Mouse (Mus musculus) neural tube, embryonic 11.5 days (tissue): ENCODE results near the gene Olfr601. TPM values are rescaled to one million over a fixed set of nuclear protein-coding genes. Genes with fewer than 3 reads are reported as not detected.

Experiments used
- polyA plus RNA-seq: library from polyadenylated mRNA; unstranded; fragments of >200 nt; fragmentation: Nextera tagmentation; extraction: Ambion mirVana; gene quantifications from 2 replicates; pipeline ENCODE4 v1.2.1, GENCODE M21; 2014

The Olfr601 gene
- polyA plus RNA-seq, 1 experiment from 2014 or later, result not detected

Other genes starting within 250 kb of the Olfr601 start
- gene Olfr586, start 237.0 kb downstream of the Olfr601 start, polyA plus RNA-seq, result not detected in 2 replicates
- gene Olfr588-ps1, start 221.8 kb downstream of the Olfr601 start, polyA plus RNA-seq, result not detected in 2 replicates
- not detected in 2 replicates for gene Olfr589, start 206.3 kb downstream of the Olfr601 start, polyA plus RNA-seq
- gene Olfr591, start 184.3 kb downstream of the Olfr601 start, polyA plus RNA-seq, result not detected in 2 replicates
- not detected in 2 replicates for gene Olfr592, start 177.9 kb downstream of the Olfr601 start, polyA plus RNA-seq
- not detected in 2 replicates for gene Olfr593, start 150.8 kb downstream of the Olfr601 start, polyA plus RNA-seq
- not detected in 2 replicates for gene Olfr594, start 145.7 kb downstream of the Olfr601 start, polyA plus RNA-seq
- not detected in 2 replicates for gene Usp17ld, start 110.2 kb downstream of the Olfr601 start, polyA plus RNA-seq
- not detected in 2 replicates for gene Olfr596, start 57.0 kb downstream of the Olfr601 start, polyA plus RNA-seq
- gene Olfr597, start 46.3 kb downstream of the Olfr601 start, polyA plus RNA-seq, result not detected in 2 replicates
- gene Olfr598, start 39.1 kb downstream of the Olfr601 start, polyA plus RNA-seq, result not detected in 2 replicates
- gene Olfr599, start 26.7 kb downstream of the Olfr601 start, polyA plus RNA-seq, result not detected in 2 replicates
- not detected in 2 replicates for gene Olfr600, start 13.0 kb downstream of the Olfr601 start, polyA plus RNA-seq
- gene Olfr603, start 23.5 kb upstream of the Olfr601 start, polyA plus RNA-seq, result not detected in 2 replicates
- not detected in 2 replicates for gene Usp17lc, start 52.4 kb upstream of the Olfr601 start, polyA plus RNA-seq
- not detected in 2 replicates for gene Olfr605, start 82.8 kb upstream of the Olfr601 start, polyA plus RNA-seq
- not detected in 2 replicates for gene Olfr606, start 86.4 kb upstream of the Olfr601 start, polyA plus RNA-seq
- not detected in 2 replicates for gene Olfr607, start 101.5 kb upstream of the Olfr601 start, polyA plus RNA-seq
- gene Olfr608, start 107.2 kb upstream of the Olfr601 start, polyA plus RNA-seq, result not detected in 2 replicates
- not detected in 2 replicates for gene Olfr609, start 135.4 kb upstream of the Olfr601 start, polyA plus RNA-seq
- not detected in 2 replicates for gene Olfr610, start 149.5 kb upstream of the Olfr601 start, polyA plus RNA-seq
- not detected in 2 replicates for gene Olfr611, start 158.2 kb upstream of the Olfr601 start, polyA plus RNA-seq
- not detected in 2 replicates for gene Olfr612, start 180.1 kb upstream of the Olfr601 start, polyA plus RNA-seq
- gene Olfr613, start 185.4 kb upstream of the Olfr601 start, polyA plus RNA-seq, result not detected in 2 replicates
- not detected in 2 replicates for gene Olfr615, start 193.4 kb upstream of the Olfr601 start, polyA plus RNA-seq
- not detected in 2 replicates for gene Olfr616, start 206.5 kb upstream of the Olfr601 start, polyA plus RNA-seq
- gene Olfr617, start 210.4 kb upstream of the Olfr601 start, polyA plus RNA-seq, result not detected in 2 replicates
- gene Olfr618, start 227.4 kb upstream of the Olfr601 start, polyA plus RNA-seq, result not detected in 2 replicates
- not detected in 2 replicates for gene Olfr619, start 237.9 kb upstream of the Olfr601 start, polyA plus RNA-seq
- not detected in 2 replicates for gene Olfr620, start 249.9 kb upstream of the Olfr601 start, polyA plus RNA-seq